Mouse (Mus musculus) G1E (cell line): Measurements from ENCODE around the gene Uts2r.

Source experiments
- CTCF ChIP-seq: IDR thresholded peaks from 2 replicates; pipeline ENCODE4 v1.5.1; 2012; ENCODE audit warnings: low read depth, low read length, inconsistent platforms, mixed read lengths
- GATA1 ChIP-seq: IDR thresholded peaks from 2 replicates; pipeline ENCODE4 v1.6.1; 2012; ENCODE audit warnings: borderline replicate concordance, low read length, inconsistent platforms, mixed read lengths
- GATA2 ChIP-seq: IDR thresholded peaks from 2 replicates; pipeline ENCODE4 v1.6.1; 2012; ENCODE audit warnings: low read depth, low read length, inconsistent platforms, borderline replicate concordance

DNA sequence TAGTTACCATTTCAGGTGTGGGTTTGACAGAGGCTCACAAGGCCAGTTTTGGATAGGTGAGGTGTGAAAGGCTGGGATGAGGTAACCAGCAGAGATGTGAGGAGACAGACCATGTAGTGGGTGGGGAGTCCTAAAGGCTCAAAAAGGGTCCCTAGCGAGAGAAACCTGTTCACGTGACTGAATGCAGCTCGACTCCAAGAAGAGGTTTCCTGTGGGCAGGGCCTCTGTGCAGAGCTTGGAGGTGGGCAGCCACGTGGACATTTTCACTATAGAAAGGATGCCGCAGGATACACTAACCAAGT lies 43.7 kb downstream of the Uts2r start:
- TF ChIP-seq CTCF (no peak), GATA1 (no peak), GATA2 (no peak)
